Mouse (Mus musculus): ENCODE data around the gene Camta2. TPM values are rescaled to one million over a fixed set of nuclear protein-coding genes. Genes with fewer than 3 reads are reported as not detected.

Gene Camta2
- 15.0 and 15.6 TPM in 2 replicates for polyA plus RNA-seq (2015; fragmentation: Nextera tagmentation; extraction: Ambion mirVana)

- Histone ChIP-seq H3K27ac (ENCODE audit: low read length) (peak within 1 kb of the TSS; percentile 92), H3K9ac (ENCODE audit: low read length) (peak within 1 kb of the TSS; percentile 92), H3K9me3 (replicated peaks; ENCODE audit: control insufficient read depth, low read length) (no peaks in the 10 kb centered on the region), H3K27me3 (ENCODE audit: control insufficient read depth, insufficient read depth, low read length) (no peaks in the 10 kb centered on the region), H3K4me1 (ENCODE audit: control insufficient read depth, insufficient read depth, low read length) (peaks cover 23% of the 10 kb centered on the region), H3K36me3 (ENCODE audit: control insufficient read depth, insufficient read depth) (peaks cover 11% of the 10 kb centered on the region; the same call in 1 of the 2 replicates), H3K4me2 (ENCODE audit: low read depth, low read length) (peak within 1 kb of the TSS; percentile 93), H3K4me3 (ENCODE audit: low read length) (peak within 1 kb of the TSS; percentile 86)
- under 1% methylated on average over 55 of the region's 55 CpGs for whole genome bisulfite sequencing
- peak; percentile 86 for ATAC-seq (replicated peaks; ENCODE audit: extremely low read depth, insufficient read depth, low FRiP score)
These were observed at the start of gene Camta2 for GRCm38 (mm10) chr11:70687601-70688199. Gene Camta2 (minus strand): TSS chr11:70688105.

- no peak overlapping the region for H3K4me3 ChIP-seq (ENCODE audit: low read length)
- no peaks in the 10 kb centered on the region for H3K9me3 ChIP-seq (replicated peaks; ENCODE audit: control insufficient read depth, low read length)
- H3K9ac ChIP-seq (ENCODE audit: low read length) = no peak overlapping the region
- no peak overlapping the region for H3K27ac ChIP-seq (ENCODE audit: low read length)
- no peak overlapping the region for H3K4me2 ChIP-seq (ENCODE audit: low read depth, low read length)
- H3K27me3 ChIP-seq (ENCODE audit: control insufficient read depth, insufficient read depth, low read length) = no peaks in the 10 kb centered on the region
- no peaks in the 10 kb centered on the region for H3K4me1 ChIP-seq (ENCODE audit: control insufficient read depth, insufficient read depth, low read length)
- peaks cover 9% of the 10 kb centered on the region for H3K36me3 ChIP-seq (ENCODE audit: control insufficient read depth, insufficient read depth)
- 64% methylated on average over 5 of the region's 5 CpGs for WGBS
- no peak for ATAC-seq (replicated peaks; ENCODE audit: extremely low read depth, insufficient read depth, low FRiP score)
These were observed 45.4 kb upstream of the Camta2 start for GRCm38 (mm10) chr11:70733256-70733655.

GRCm38 (mm10) chr11:70731178-70731577 is 43.3 kb upstream of the Camta2 start:
- WGBS = 50% methylated on average over 5 of the region's 5 CpGs
- no peak overlapping the region for H3K4me2 ChIP-seq (ENCODE audit: low read depth, low read length)
- H3K9ac ChIP-seq (ENCODE audit: low read length) = no peak overlapping the region

GRCm38 (mm10) chr11:70730427-70731038 is 42.6 kb upstream of the Camta2 start:
- Histone ChIP-seq H3K9ac (ENCODE audit: low read length) (no peak overlapping the region), H3K4me3 (ENCODE audit: low read length) (no peak overlapping the region), H3K27ac (ENCODE audit: low read length) (no peak overlapping the region), H3K27me3 (ENCODE audit: control insufficient read depth, insufficient read depth, low read length) (no peaks in the 10 kb centered on the region), H3K4me2 (ENCODE audit: low read depth, low read length) (no peak overlapping the region), H3K9me3 (replicated peaks; ENCODE audit: control insufficient read depth, low read length) (no peaks in the 10 kb centered on the region), H3K36me3 (ENCODE audit: control insufficient read depth, insufficient read depth) (peaks cover 36% of the 10 kb centered on the region), H3K4me1 (ENCODE audit: control insufficient read depth, insufficient read depth, low read length) (no peaks in the 10 kb centered on the region)
- no peak for ATAC-seq (replicated peaks; ENCODE audit: extremely low read depth, insufficient read depth, low FRiP score)
- WGBS = 76% methylated on average over 9 of the region's 9 CpGs

More at GRCm38 (mm10) chr11:70731178-70731577, 43.3 kb upstream of the Camta2 start:
- Histone ChIP-seq H3K36me3 (ENCODE audit: control insufficient read depth, insufficient read depth) (peaks cover 29% of the 10 kb centered on the region), H3K4me3 (ENCODE audit: low read length) (no peak overlapping the region), H3K27me3 (ENCODE audit: control insufficient read depth, insufficient read depth, low read length) (no peaks in the 10 kb centered on the region), H3K9me3 (replicated peaks; ENCODE audit: control insufficient read depth, low read length) (no peaks in the 10 kb centered on the region), H3K4me1 (ENCODE audit: control insufficient read depth, insufficient read depth, low read length) (no peaks in the 10 kb centered on the region), H3K27ac (ENCODE audit: low read length) (0 out of 2 replicates have a peak overlapping the region, but pooled peaks have one; percentile 13)
- ATAC-seq (replicated peaks; ENCODE audit: extremely low read depth, insufficient read depth, low FRiP score) = no peak

- no peaks in the 10 kb centered on the region for H3K4me1 ChIP-seq (ENCODE audit: control insufficient read depth, insufficient read depth, low read length)
- no peak overlapping the region for H3K9ac ChIP-seq (ENCODE audit: low read length)
- H3K9me3 ChIP-seq (replicated peaks; ENCODE audit: control insufficient read depth, low read length) = no peaks in the 10 kb centered on the region
- H3K27me3 ChIP-seq (ENCODE audit: control insufficient read depth, insufficient read depth, low read length) = no peaks in the 10 kb centered on the region
- no peak overlapping the region for H3K27ac ChIP-seq (ENCODE audit: low read length)
- no peak overlapping the region for H3K4me2 ChIP-seq (ENCODE audit: low read depth, low read length)
- peaks cover 58% of the 10 kb centered on the region for H3K36me3 ChIP-seq (ENCODE audit: control insufficient read depth, insufficient read depth)
- ATAC-seq (replicated peaks; ENCODE audit: extremely low read depth, insufficient read depth, low FRiP score) = no peak
- WGBS = 86% methylated on average over 5 of the region's 5 CpGs
- H3K4me3 ChIP-seq (ENCODE audit: low read length) = no peak overlapping the region
These were observed 39.5 kb upstream of the Camta2 start for GRCm38 (mm10) chr11:70727385-70727784.

GRCm38 (mm10) chr11:70726585-70726984 is 38.7 kb upstream of the Camta2 start:
- no peak overlapping the region for H3K4me2 ChIP-seq (ENCODE audit: low read depth, low read length)
- no peak overlapping the region for H3K27ac ChIP-seq (ENCODE audit: low read length)
- WGBS = 82% methylated on average over 2 of the region's 2 CpGs
- H3K4me3 ChIP-seq (ENCODE audit: low read length) = no peak overlapping the region
- no peaks in the 10 kb centered on the region for H3K27me3 ChIP-seq (ENCODE audit: control insufficient read depth, insufficient read depth, low read length)
- no peak overlapping the region for H3K9ac ChIP-seq (ENCODE audit: low read length)
- H3K36me3 ChIP-seq (ENCODE audit: control insufficient read depth, insufficient read depth) = peaks cover 64% of the 10 kb centered on the region
- no peak for ATAC-seq (replicated peaks; ENCODE audit: extremely low read depth, insufficient read depth, low FRiP score)
- no peaks in the 10 kb centered on the region for H3K4me1 ChIP-seq (ENCODE audit: control insufficient read depth, insufficient read depth, low read length)
- no peaks in the 10 kb centered on the region for H3K9me3 ChIP-seq (replicated peaks; ENCODE audit: control insufficient read depth, low read length)

GRCm38 (mm10) chr11:70724706-70725105 is 36.8 kb upstream of the Camta2 start:
- no peak overlapping the region for H3K9ac ChIP-seq (ENCODE audit: low read length)
- H3K4me2 ChIP-seq (ENCODE audit: low read depth, low read length) = no peak overlapping the region
- H3K4me3 ChIP-seq (ENCODE audit: low read length) = no peak overlapping the region
- H3K36me3 ChIP-seq (ENCODE audit: control insufficient read depth, insufficient read depth) = peaks cover 71% of the 10 kb centered on the region
- WGBS = 93% methylated on average over 9 of the region's 9 CpGs
- H3K9me3 ChIP-seq (replicated peaks; ENCODE audit: control insufficient read depth, low read length) = no peaks in the 10 kb centered on the region
- no peak for ATAC-seq (replicated peaks; ENCODE audit: extremely low read depth, insufficient read depth, low FRiP score)
- no peaks in the 10 kb centered on the region for H3K4me1 ChIP-seq (ENCODE audit: control insufficient read depth, insufficient read depth, low read length)
- no peak overlapping the region for H3K27ac ChIP-seq (ENCODE audit: low read length)
- no peaks in the 10 kb centered on the region for H3K27me3 ChIP-seq (ENCODE audit: control insufficient read depth, insufficient read depth, low read length)

- Histone ChIP-seq H3K4me1 (ENCODE audit: control insufficient read depth, insufficient read depth, low read length) (no peaks in the 10 kb centered on the region), H3K36me3 (ENCODE audit: control insufficient read depth, insufficient read depth) (peaks cover 73% of the 10 kb centered on the region), H3K4me2 (ENCODE audit: low read depth, low read length) (no peak overlapping the region), H3K27me3 (ENCODE audit: control insufficient read depth, insufficient read depth, low read length) (no peaks in the 10 kb centered on the region), H3K4me3 (ENCODE audit: low read length) (no peak overlapping the region), H3K9me3 (replicated peaks; ENCODE audit: control insufficient read depth, low read length) (no peaks in the 10 kb centered on the region), H3K9ac (ENCODE audit: low read length) (no peak overlapping the region), H3K27ac (ENCODE audit: low read length) (no peak overlapping the region)
- 80% methylated on average over 3 of the region's 3 CpGs for WGBS
- ATAC-seq (replicated peaks; ENCODE audit: extremely low read depth, insufficient read depth, low FRiP score) = peak; percentile 45; the same call in 1 of the 2 replicates
These were observed 33.2 kb upstream of the Camta2 start for GRCm38 (mm10) chr11:70721072-70721471.

- Histone ChIP-seq H3K9me3 (replicated peaks; ENCODE audit: control insufficient read depth, low read length) (no peaks in the 10 kb centered on the region), H3K4me1 (ENCODE audit: control insufficient read depth, insufficient read depth, low read length) (no peaks in the 10 kb centered on the region), H3K27ac (ENCODE audit: low read length) (no peak overlapping the region), H3K4me3 (ENCODE audit: low read length) (no peak overlapping the region), H3K4me2 (ENCODE audit: low read depth, low read length) (no peak overlapping the region), H3K36me3 (ENCODE audit: control insufficient read depth, insufficient read depth) (peaks cover 73% of the 10 kb centered on the region), H3K27me3 (ENCODE audit: control insufficient read depth, insufficient read depth, low read length) (no peaks in the 10 kb centered on the region), H3K9ac (ENCODE audit: low read length) (no peak overlapping the region)
- 69% methylated on average over 3 of the region's 3 CpGs for WGBS
- no peak for ATAC-seq (replicated peaks; ENCODE audit: extremely low read depth, insufficient read depth, low FRiP score)
These were observed 32.7 kb upstream of the Camta2 start for GRCm38 (mm10) chr11:70720567-70720966.
